Mouse (Mus musculus) heart, postnatal 0 days (tissue): ENCODE data around the gene Nod2.

ENCODE experiments used
- CTCF ChIP-seq: IDR thresholded peaks from 2 replicates; pipeline ENCODE4 v1.5.1; 2016; ENCODE audit warnings: antibody characterized with exemption, control low read depth, low read depth
- EP300 ChIP-seq: IDR thresholded peaks from 2 replicates; pipeline ENCODE4 v1.6.1; 2016; ENCODE audit warnings: antibody characterized with exemption, low read depth

DNA sequence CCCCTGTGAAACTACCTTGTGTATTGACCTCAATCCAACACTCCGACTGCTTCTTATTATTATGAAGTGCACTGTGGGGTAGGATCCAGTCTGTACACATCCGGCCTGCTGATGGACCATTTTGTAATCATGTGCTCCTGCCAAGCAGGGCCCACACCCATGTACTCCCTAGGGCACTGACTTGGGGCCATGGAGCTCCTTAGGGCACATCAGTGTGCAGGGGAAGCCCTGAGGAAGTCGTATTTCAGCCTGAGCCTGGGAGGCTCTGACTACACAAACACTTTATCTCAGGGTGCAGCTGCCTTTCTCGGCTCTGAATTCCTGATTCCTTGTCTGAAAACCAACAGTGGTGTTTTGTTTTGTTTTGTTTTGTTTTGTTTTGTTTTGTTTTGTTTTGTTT is 16.9 kb upstream of the Nod2 start:
- TF ChIP-seq CTCF, result no peak
- no peak for TF ChIP-seq EP300
